Mouse (Mus musculus) bone marrow, adult 2 months (tissue): ENCODE results near the gene Trappc2l.

Experiments
- CTCF ChIP-seq: fragments of 200-500 bp; IDR thresholded peaks from 2 replicates; pipeline ENCODE4 v1.5.1; 2011; ENCODE audit warnings: low read length, control low read depth; ENCODE audit not compliant: control insufficient read depth, insufficient read depth
- POLR2A ChIP-seq: fragments of 200-500 bp; IDR thresholded peaks from 2 replicates; pipeline ENCODE4 v1.6.1; 2011; ENCODE audit warnings: low read depth, mild to moderate bottlenecking, control low read depth, low read length, borderline replicate concordance; ENCODE audit not compliant: control insufficient read depth

- no peak for TF ChIP-seq CTCF
- TF ChIP-seq POLR2A = no peak
Measured at GRCm38 (mm10) chr8:122642071-122642470, 30.6 kb downstream of the Trappc2l start.
